Mouse (Mus musculus): ENCODE results near the gene Fras1.

DNA sequence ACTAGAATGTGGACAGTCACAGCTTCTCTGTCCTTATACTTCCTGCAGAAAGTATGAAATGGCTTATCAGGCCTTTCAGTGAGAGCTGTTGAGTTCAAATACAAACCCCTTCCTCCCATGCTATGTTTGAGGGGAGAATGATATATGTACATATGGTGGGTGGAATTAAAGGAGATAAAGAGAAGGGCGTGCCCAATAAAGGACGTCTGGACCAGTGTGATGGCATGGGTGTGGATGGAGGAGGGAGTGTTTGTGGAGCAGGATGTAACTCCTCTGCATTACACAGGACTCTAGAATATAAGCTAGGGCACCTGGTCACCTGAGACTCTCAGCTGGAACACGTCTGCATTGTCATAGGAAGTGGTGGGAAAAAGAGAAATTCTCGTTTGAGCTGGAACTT lies 85.8 kb downstream of the Fras1 start:
- TF ChIP-seq POLR2A (IDR thresholded peaks at IDR 0.05; ENCODE audit: insufficient read depth, low read depth, low read length): no peak
- TF ChIP-seq CTCF (IDR thresholded peaks at IDR 0.05): no peak

All from heart, adult 2 months (tissue).